Mouse (Mus musculus) adipose tissue, adult 10 weeks (tissue): Measurements from ENCODE around the gene Zc3h15. TPM values are rescaled to one million over a fixed set of nuclear protein-coding genes. Genes with fewer than 3 reads are reported as not detected.

Experiments used
- polyA plus RNA-seq: library from polyadenylated mRNA; stranded (reverse); fragments of 350-450 nt; fragmentation: Illumina TruSeq; extraction: RNeasy Lipid Tissue Mini Kit (QIAGEN cat#74804); gene quantifications from one replicate; pipeline ENCODE4 v1.2.3, GENCODE M21; 2014; ENCODE audit warnings: low read depth, low replicate concordance

Gene Zc3h15
- polyA plus RNA-seq = 77.4 TPM

GRCm38 (mm10) chr2:83644276-83645252 lies at the start of gene Zc3h15:
Zc3h15 (plus strand) TSS chr2:83644435.

Other genes with a start within 250 kb of the Zc3h15 start
- gene Itgav, start 80.0 kb downstream of the Zc3h15 start, polyA plus RNA-seq = 23.3 TPM
- 1.2 TPM for gene Fam171b, start 168.2 kb downstream of the Zc3h15 start, polyA plus RNA-seq